Mouse (Mus musculus): ENCODE measurements around the gene Lpp.

GRCm38 (mm10) chr16:24427606-24428005 lies 34.3 kb downstream of the Lpp start:
- TF ChIP-seq POLR2A (IDR thresholded peaks at IDR 0.05; ENCODE audit: control insufficient read depth, low read depth, low read length) (no peak), CTCF (IDR thresholded peaks at IDR 0.05; ENCODE audit: control insufficient read depth, insufficient read depth, insufficient replicate concordance, low read depth, low read length) (no peak)

All from testis, adult 2 months (tissue).